Mouse (Mus musculus): ENCODE data around the gene Pspn. TPM values are rescaled to one million over a fixed set of nuclear protein-coding genes. Genes with fewer than 3 reads are reported as not detected.

Pspn gene
- total RNA-seq, 1 experiment from 2014 or later = 0.76 TPM

GRCm38 (mm10) chr17:56962642-56963405, 37.0 kb downstream of the Pspn start:
- DNase-seq = no peak

- DNase-seq = no peak
Measured at GRCm38 (mm10) chr17:56961880-56962279, 37.9 kb downstream of the Pspn start.

DNA sequence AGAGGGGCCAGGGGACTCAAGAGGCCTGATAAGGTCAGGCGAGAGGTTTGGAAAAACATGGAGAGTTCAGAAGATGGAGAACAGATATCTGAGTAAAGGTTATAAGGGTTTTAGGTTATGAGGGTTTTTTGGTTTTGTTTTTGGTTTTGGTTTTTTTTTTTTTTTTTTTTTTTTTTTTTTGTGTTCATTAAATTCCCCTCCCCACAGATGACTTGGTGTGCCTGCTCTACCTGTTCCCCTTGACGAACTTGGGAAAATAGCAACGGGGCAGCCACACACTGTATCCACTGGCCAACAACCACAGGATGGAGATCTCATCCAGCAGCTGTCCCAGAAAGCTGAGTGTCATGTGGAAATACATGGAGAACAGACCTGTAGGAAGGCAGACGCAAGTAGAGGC, 41.2 kb downstream of the Pspn start:
- DNase-seq = no peak

DNA sequence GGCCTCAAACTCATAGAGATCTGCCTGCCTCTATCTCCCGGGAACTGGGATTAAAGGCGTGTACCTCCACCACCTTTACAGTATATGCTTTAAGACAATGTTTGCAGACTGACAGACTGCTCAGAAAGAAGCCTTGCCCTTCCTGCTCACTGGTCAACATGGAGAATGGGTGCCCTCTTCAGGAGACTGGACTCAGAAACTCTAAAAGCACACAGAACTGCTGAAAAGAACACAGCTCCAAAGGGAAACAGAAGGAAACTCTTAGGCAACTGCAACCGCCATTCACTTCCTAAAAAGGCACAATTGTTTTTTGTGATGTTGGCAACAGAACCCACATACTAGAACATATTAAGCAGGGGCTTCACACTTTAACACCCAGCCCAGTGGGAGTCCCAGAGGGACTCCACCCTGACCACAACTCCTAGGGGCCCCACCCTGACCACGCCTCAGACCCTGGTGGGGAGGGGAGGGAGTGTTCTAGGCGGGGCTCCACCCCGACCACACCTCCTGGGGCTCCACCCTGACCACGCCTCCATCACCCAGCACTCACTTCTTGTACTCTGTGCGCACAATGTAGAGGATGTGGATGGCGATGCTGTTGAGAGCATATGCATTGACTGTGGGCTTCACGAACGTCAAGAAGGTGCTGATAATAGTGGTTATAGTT, 41.9 kb downstream of the Pspn start:
- no peak for DNase-seq

- no peak for DNase-seq
Measured at GRCm38 (mm10) chr17:56954871-56955270, 44.9 kb downstream of the Pspn start.

GRCm38 (mm10) chr17:56952639-56953038, 47.2 kb downstream of the Pspn start:
- no peak for DNase-seq

DNA sequence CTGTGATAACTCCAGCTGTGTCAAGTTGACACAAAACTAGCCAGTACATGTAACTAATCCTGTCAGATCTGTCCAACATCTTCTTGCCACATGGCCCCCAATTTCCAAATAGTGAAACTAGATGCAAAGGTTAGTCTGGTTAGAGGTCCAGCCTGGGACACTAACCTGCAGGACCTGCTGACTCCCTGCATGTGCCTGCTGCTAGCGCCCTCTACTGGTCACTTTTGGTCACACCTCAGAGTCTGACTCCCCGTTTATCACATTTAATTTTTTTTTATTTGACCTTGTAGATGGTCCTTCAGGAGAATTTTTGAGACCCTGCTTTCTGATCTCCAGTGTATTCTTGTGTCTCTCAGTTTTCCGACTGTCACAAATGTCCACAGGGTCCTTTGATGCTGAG, 48.9 kb downstream of the Pspn start:
- peak; percentile 64 for DNase-seq

Other genes starting within 250 kb of the Pspn start
- 3.8 and 5.3 TPM in 2 replicates for gene Nrtn, start 242.5 kb downstream of the Pspn start, total RNA-seq (2021)
- 41.9 and 47.4 TPM in 2 replicates for gene Dus3l, start 235.3 kb downstream of the Pspn start, total RNA-seq (2021)
- gene Prr22, start 229.8 kb downstream of the Pspn start, total RNA-seq (2021) = 0.79 and 1.5 TPM in 2 replicates
- 6.9 and 11.1 TPM in 2 replicates for gene Rfx2, start 169.0 kb downstream of the Pspn start, total RNA-seq (2021)
- 0.71 and 0.76 TPM in 2 replicates for gene Acsbg2, start 125.6 kb downstream of the Pspn start, total RNA-seq (2021)
- gene 1700061G19Rik, start 124.5 kb downstream of the Pspn start, total RNA-seq (2021) = 5.4 and 8.9 TPM in 2 replicates
- 36.2 and 36.3 TPM in 2 replicates for gene Mllt1, start 64.6 kb downstream of the Pspn start, total RNA-seq (2021)
- 0.38 and 0.70 TPM in 2 replicates for gene Acer1, start 17.9 kb downstream of the Pspn start, total RNA-seq (2021)
- gene Clpp, start 9.7 kb downstream of the Pspn start, total RNA-seq (2021) = 106 and 120 TPM in 2 replicates
- 67.3 and 95.1 TPM in 2 replicates for gene Alkbh7, start 2.7 kb downstream of the Pspn start, total RNA-seq (2021)
- gene Gtf2f1, start 11.3 kb upstream of the Pspn start, total RNA-seq (2021) = 46.1 and 55.3 TPM in 2 replicates
- 0.64 TPM in 1 of 2 replicates, not detected in the other for gene Gm17949, start 11.5 kb upstream of the Pspn start, total RNA-seq (2021)
- 94.9 and 115 TPM in 2 replicates for gene Khsrp, start 31.5 kb upstream of the Pspn start, total RNA-seq (2021)
- gene Slc25a41, start 41.6 kb upstream of the Pspn start, total RNA-seq (2021) = not detected in 2 replicates
- gene Crb3, start 59.1 kb upstream of the Pspn start, total RNA-seq (2021) = 1.4 TPM in 1 of 2 replicates, not detected in the other
- 89.2 and 96.3 TPM in 2 replicates for gene Slc25a23, start 59.8 kb upstream of the Pspn start, total RNA-seq (2021)
- 1.6 TPM in 1 of 2 replicates, not detected in the other for gene Dennd1c, start 78.5 kb upstream of the Pspn start, total RNA-seq (2021)
- 4.0 and 5.0 TPM in 2 replicates for gene Tubb4a, start 87.8 kb upstream of the Pspn start, total RNA-seq (2021)
- gene Tnfsf9, start 105.3 kb upstream of the Pspn start, total RNA-seq (2021) = 0.39 and 0.71 TPM in 2 replicates
- not detected in 2 replicates for gene Cd70, start 149.8 kb upstream of the Pspn start, total RNA-seq (2021)
- gene Tnfsf14, start 194.2 kb upstream of the Pspn start, total RNA-seq (2021) = not detected in 2 replicates
- gene C3, start 228.1 kb upstream of the Pspn start, total RNA-seq (2021) = 280 and 456 TPM in 2 replicates
- gene Gpr108, start 248.4 kb upstream of the Pspn start, total RNA-seq (2021) = 81.0 and 96.4 TPM in 2 replicates
- 51.9 and 64.8 TPM in 2 replicates for gene Trip10, start 249.4 kb upstream of the Pspn start, total RNA-seq (2021)

Measured in adrenal gland, postnatal 25 days (tissue).